Mouse (Mus musculus) limb, embryonic 10.5 days (tissue): ENCODE data around the gene Inhbc. TPM values are rescaled to one million over a fixed set of nuclear protein-coding genes. Genes with fewer than 3 reads are reported as not detected.

Source experiments
- DNase-seq: peaks from one replicate; pipeline ENCODE4 v3.0.0-alpha.2; 2017; ENCODE audit warnings: low spot score
- H3K27ac ChIP-seq: fragments of 300-500 bp; sonication (generic); 2 replicates; pipeline ENCODE4 v1.5.1; 2016; ENCODE audit warnings: mild to moderate bottlenecking
- H3K27me3 ChIP-seq: fragments of 300-500 bp; sonication (generic); 2 replicates; pipeline ENCODE4 v1.6.1; 2016; ENCODE audit warnings: low read depth, mild to moderate bottlenecking; ENCODE audit not compliant: poor library complexity, severe bottlenecking
- H3K36me3 ChIP-seq: fragments of 300-500 bp; sonication (generic); 2 replicates; pipeline ENCODE4 v1.6.1; 2016; ENCODE audit warnings: mild to moderate bottlenecking, moderate library complexity
- H3K4me1 ChIP-seq: fragments of 300-500 bp; sonication (generic); 2 replicates; pipeline ENCODE4 v1.6.1; 2016
- H3K4me3 ChIP-seq: fragments of 300-500 bp; sonication (generic); 2 replicates; pipeline ENCODE4 v1.5.1; 2016; ENCODE audit warnings: mild to moderate bottlenecking, moderate library complexity
- H3K9me3 ChIP-seq: fragments of 300-500 bp; sonication (generic); replicated peaks from 2 replicates; pipeline ENCODE4 v1.6.1; 2016; ENCODE audit warnings: mild to moderate bottlenecking
- WGBS: fragments of 180-500 bp; shearing (Covaris S2); methylation state at CpG from one replicate; pipeline ENCODE4 v1.1.7; 2016; 5-methylcytosine and 5-hydroxymethylcytosine counted together
- polyA plus RNA-seq: library from polyadenylated mRNA; unstranded; fragments of >200 nt; fragmentation: Nextera tagmentation; extraction: Ambion mirVana; gene quantifications from 2 replicates; pipeline ENCODE4 v1.2.1, GENCODE M21; 2016

Gene Inhbc
- polyA plus RNA-seq, 1 experiment from 2014 or later, result 0.23 TPM

GRCm38 (mm10) chr10:127377700-127378099, 7.5 kb upstream of the Inhbc start:
- no peaks in the 10 kb centered on the region for H3K9me3 ChIP-seq
- 81% methylated on average over 3 of the region's 3 CpGs for WGBS
- no peaks in the 10 kb centered on the region for H3K27me3 ChIP-seq
- H3K4me3 ChIP-seq, result no peak overlapping the region
- peaks cover 7% of the 10 kb centered on the region for H3K4me1 ChIP-seq
- H3K36me3 ChIP-seq, result no peaks in the 10 kb centered on the region
- no peak for DNase-seq
- H3K27ac ChIP-seq, result no peak overlapping the region

GRCm38 (mm10) chr10:127371023-127371422, 792 bp upstream of the Inhbc start:
- Histone ChIP-seq H3K4me1 (peaks cover 13% of the 10 kb centered on the region), H3K4me3 (no peak overlapping the region), H3K9me3 (no peaks in the 10 kb centered on the region), H3K27ac (no peak overlapping the region), H3K27me3 (no peaks in the 10 kb centered on the region), H3K36me3 (no peaks in the 10 kb centered on the region)
- no peak for DNase-seq
- WGBS, result 89% methylated on average over 2 of the region's 2 CpGs

GRCm38 (mm10) chr10:127368273-127368672, 2.0 kb downstream of the Inhbc start:
- DNase-seq, result no peak
- Histone ChIP-seq H3K36me3 (no peaks in the 10 kb centered on the region), H3K9me3 (no peaks in the 10 kb centered on the region), H3K27me3 (no peaks in the 10 kb centered on the region), H3K4me1 (peaks cover 13% of the 10 kb centered on the region), H3K27ac (no peak overlapping the region), H3K4me3 (no peak overlapping the region)
- 95% methylated on average over 2 of the region's 2 CpGs for WGBS

GRCm38 (mm10) chr10:127367116-127367515, 3.1 kb downstream of the Inhbc start:
- H3K27me3 ChIP-seq, result no peaks in the 10 kb centered on the region
- no peak overlapping the region for H3K4me3 ChIP-seq
- no peak for DNase-seq
- no peaks in the 10 kb centered on the region for H3K9me3 ChIP-seq
- H3K4me1 ChIP-seq, result peaks cover 13% of the 10 kb centered on the region
- H3K36me3 ChIP-seq, result no peaks in the 10 kb centered on the region
- WGBS, result 85% methylated on average over 5 of the region's 5 CpGs
- H3K27ac ChIP-seq, result no peak overlapping the region

- no peak for DNase-seq
- no peak overlapping the region for H3K27ac ChIP-seq
- 92% methylated on average over 3 of the region's 3 CpGs for WGBS
- no peaks in the 10 kb centered on the region for H3K36me3 ChIP-seq
- H3K4me1 ChIP-seq, result no peaks in the 10 kb centered on the region
- H3K4me3 ChIP-seq, result no peak overlapping the region
- H3K27me3 ChIP-seq, result no peaks in the 10 kb centered on the region
- no peaks in the 10 kb centered on the region for H3K9me3 ChIP-seq
Measured at GRCm38 (mm10) chr10:127360714-127361113, 9.5 kb downstream of the Inhbc start.

- no peak overlapping the region for H3K27ac ChIP-seq
- no peaks in the 10 kb centered on the region for H3K9me3 ChIP-seq
- 83% methylated on average over 10 of the region's 10 CpGs for WGBS
- H3K36me3 ChIP-seq, result no peaks in the 10 kb centered on the region
- peaks cover 13% of the 10 kb centered on the region for H3K27me3 ChIP-seq
- H3K4me1 ChIP-seq, result peaks cover 16% of the 10 kb centered on the region
- no peak overlapping the region for H3K4me3 ChIP-seq
- no peak for DNase-seq
Measured at GRCm38 (mm10) chr10:127355336-127355735, 14.9 kb downstream of the Inhbc start.

GRCm38 (mm10) chr10:127353909-127354895, 16.0 kb downstream of the Inhbc start, which contains the start of gene Inhbe:
Inhbe (minus strand) TSS chr10:127354411.
- Histone ChIP-seq H3K9me3 (no peaks in the 10 kb centered on the region), H3K4me3 (no peak within 1 kb of the TSS), H3K4me1 (peaks cover 19% of the 10 kb centered on the region), H3K27ac (no peak within 1 kb of the TSS), H3K36me3 (no peaks in the 10 kb centered on the region), H3K27me3 (peaks cover 20% of the 10 kb centered on the region)
- no peak for DNase-seq
- 86% methylated on average over 18 of the region's 18 CpGs for WGBS

GRCm38 (mm10) chr10:127352766-127353165, 17.5 kb downstream of the Inhbc start:
- peaks cover 20% of the 10 kb centered on the region for H3K27me3 ChIP-seq
- 90% methylated on average over 11 of the region's 11 CpGs for WGBS
- H3K36me3 ChIP-seq, result no peaks in the 10 kb centered on the region
- H3K4me1 ChIP-seq, result peaks cover 19% of the 10 kb centered on the region
- H3K4me3 ChIP-seq, result no peak overlapping the region
- DNase-seq, result no peak
- H3K9me3 ChIP-seq, result no peaks in the 10 kb centered on the region
- no peak overlapping the region for H3K27ac ChIP-seq

GRCm38 (mm10) chr10:127352187-127352586, 18.0 kb downstream of the Inhbc start:
- no peak for DNase-seq
- H3K27me3 ChIP-seq, result peaks cover 20% of the 10 kb centered on the region
- no peak overlapping the region for H3K4me3 ChIP-seq

GRCm38 (mm10) chr10:127351719-127352118, 18.5 kb downstream of the Inhbc start:
- Histone ChIP-seq H3K9me3 (no peaks in the 10 kb centered on the region), H3K4me3 (no peak overlapping the region), H3K36me3 (no peaks in the 10 kb centered on the region), H3K4me1 (peaks cover 19% of the 10 kb centered on the region), H3K27me3 (peaks cover 20% of the 10 kb centered on the region), H3K27ac (no peak overlapping the region; the same call in 1 of the 2 replicates)
- no peak for DNase-seq
- 68% methylated on average over 8 of the region's 8 CpGs for WGBS

More at GRCm38 (mm10) chr10:127352187-127352586, 18.0 kb downstream of the Inhbc start:
- H3K4me1 ChIP-seq, result peaks cover 19% of the 10 kb centered on the region
- no peak overlapping the region for H3K27ac ChIP-seq
- no peaks in the 10 kb centered on the region for H3K9me3 ChIP-seq
- H3K36me3 ChIP-seq, result no peaks in the 10 kb centered on the region
- 86% methylated on average over 9 of the region's 9 CpGs for WGBS

- Histone ChIP-seq H3K36me3 (no peaks in the 10 kb centered on the region), H3K27me3 (peaks cover 20% of the 10 kb centered on the region), H3K4me1 (peaks cover 19% of the 10 kb centered on the region), H3K27ac (peak overlapping the region; percentile 63), H3K4me3 (peak overlapping the region; percentile 41), H3K9me3 (no peaks in the 10 kb centered on the region)
- WGBS, result 81% methylated on average over 8 of the region's 8 CpGs
- DNase-seq, result no peak
Measured at GRCm38 (mm10) chr10:127351285-127351595, 19.0 kb downstream of the Inhbc start.

- H3K27me3 ChIP-seq, result peaks cover 20% of the 10 kb centered on the region
- peak overlapping the region; percentile 63 for H3K27ac ChIP-seq
- H3K4me1 ChIP-seq, result peaks cover 19% of the 10 kb centered on the region
- no peaks in the 10 kb centered on the region for H3K36me3 ChIP-seq
- 15% methylated on average over 24 of the region's 24 CpGs for WGBS
- H3K4me3 ChIP-seq, result peak overlapping the region; percentile 41
- H3K9me3 ChIP-seq, result no peaks in the 10 kb centered on the region
- peak; percentile 87 for DNase-seq
Measured at GRCm38 (mm10) chr10:127350594-127351284, 19.5 kb downstream of the Inhbc start.

- Histone ChIP-seq H3K36me3 (no peaks in the 10 kb centered on the region), H3K4me1 (peaks cover 19% of the 10 kb centered on the region), H3K4me3 (no peak overlapping the region), H3K27ac (no peak overlapping the region), H3K9me3 (no peaks in the 10 kb centered on the region), H3K27me3 (peaks cover 20% of the 10 kb centered on the region)
- no peak for DNase-seq
- 84% methylated on average over 8 of the region's 8 CpGs for WGBS
Measured at GRCm38 (mm10) chr10:127349810-127350209, 20.4 kb downstream of the Inhbc start.
